Mouse (Mus musculus): ENCODE results near the gene Olfr1198.

DNA sequence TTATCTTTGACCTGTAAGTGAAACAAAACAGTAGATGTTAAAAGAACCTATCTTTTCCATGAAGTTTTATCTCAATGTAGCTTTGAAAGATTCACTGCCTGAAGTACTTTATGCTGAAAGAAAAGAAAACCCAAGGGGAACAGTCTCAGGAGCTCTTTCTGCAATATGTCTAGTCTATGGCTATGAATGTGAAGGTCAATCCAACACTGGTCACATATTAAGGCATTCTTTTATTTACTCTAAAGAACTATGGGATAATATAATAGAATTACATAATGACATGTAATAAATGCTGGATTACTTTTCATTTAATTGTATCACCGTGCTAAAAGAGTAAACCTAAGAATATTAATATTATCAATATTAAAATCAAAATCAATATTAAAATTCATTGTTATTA, 18.9 kb downstream of the Olfr1198 start, which contains the start of gene Olfr1197:
- no peak for TF ChIP-seq CTCF (IDR thresholded peaks at IDR 0.05; ENCODE audit: control insufficient read depth, insufficient read depth, insufficient read length)
- TF ChIP-seq FOSL1 (IDR thresholded peaks at IDR 0.05; ENCODE audit: insufficient read depth, low read length, poor library complexity, severe bottlenecking) = no peak
- no peak for TF ChIP-seq MYOD1 (IDR thresholded peaks at IDR 0.05; ENCODE audit: control insufficient read depth, insufficient read length, low read depth)
- TF ChIP-seq MYOG (IDR thresholded peaks at IDR 0.05; ENCODE audit: control insufficient read depth, extremely low read depth, insufficient read length) = no peak
- TF ChIP-seq CEBPB (IDR thresholded peaks at IDR 0.05; ENCODE audit: low read depth) = no peak

Measured in C2C12 (cell line).